Mouse (Mus musculus): ENCODE results near the gene Syt1.

Gene Syt1

DNA sequence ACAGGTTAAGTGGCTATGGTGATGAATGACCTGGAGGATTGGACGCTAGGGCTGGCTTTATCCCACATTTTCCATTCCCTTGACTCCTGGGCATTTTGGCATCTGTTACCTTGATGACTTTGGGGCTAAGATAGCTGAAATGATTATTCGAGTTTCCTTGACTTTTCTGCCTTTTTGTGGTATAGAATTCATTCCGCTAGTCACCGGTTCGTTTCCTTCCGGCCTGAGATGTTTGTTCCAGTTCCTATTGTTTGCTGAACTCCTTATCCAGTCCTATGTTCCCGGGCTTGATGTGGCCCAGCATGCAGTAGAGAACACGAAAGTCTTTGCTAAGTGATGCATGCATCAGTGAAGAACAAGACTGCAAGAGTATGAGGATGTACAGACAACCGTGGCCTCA, 493.7 kb downstream of the Syt1 start:
- DNase-seq (ENCODE audit: low spot score) = no peak

DNA sequence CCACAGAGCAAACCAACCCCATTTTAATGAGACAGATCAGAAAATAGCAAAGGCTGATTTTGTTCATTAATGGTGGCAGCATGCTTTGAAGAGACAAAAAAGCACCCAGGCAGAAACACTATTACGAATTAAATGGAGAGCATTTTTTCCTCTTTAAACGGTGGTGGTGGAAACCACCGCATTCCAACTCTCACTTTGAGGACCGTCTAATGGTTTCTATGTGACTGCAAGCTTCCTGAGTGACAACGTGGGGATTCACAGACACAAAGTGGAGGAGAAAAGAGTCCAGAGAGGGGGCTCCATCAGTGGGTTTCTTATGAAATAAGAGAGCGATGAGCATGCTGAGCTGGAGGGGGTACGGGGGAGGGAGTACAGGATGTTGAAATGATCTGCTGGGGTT, 496.1 kb downstream of the Syt1 start:
- no peak for DNase-seq (ENCODE audit: low spot score)

DNA sequence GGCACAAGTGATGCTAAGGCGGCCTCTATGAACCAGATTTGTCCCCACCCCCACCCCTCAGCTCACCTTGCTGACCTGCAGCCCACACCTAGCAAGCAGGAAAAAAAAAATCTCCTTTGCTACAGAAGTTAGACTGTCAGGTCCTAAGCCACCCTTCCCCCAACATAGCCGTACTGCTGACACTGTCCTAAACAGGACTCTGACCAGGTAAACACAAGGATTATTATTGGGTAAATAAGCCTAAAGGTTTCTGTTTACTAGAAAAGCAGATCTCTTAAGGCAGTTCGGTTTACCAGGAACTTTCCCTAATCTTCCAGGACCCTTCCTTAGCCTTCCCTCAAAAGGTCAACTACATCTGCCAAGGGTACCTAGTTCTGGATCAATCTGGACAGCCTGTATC, 501.2 kb downstream of the Syt1 start:
- no peak for DNase-seq (ENCODE audit: low spot score)

DNA sequence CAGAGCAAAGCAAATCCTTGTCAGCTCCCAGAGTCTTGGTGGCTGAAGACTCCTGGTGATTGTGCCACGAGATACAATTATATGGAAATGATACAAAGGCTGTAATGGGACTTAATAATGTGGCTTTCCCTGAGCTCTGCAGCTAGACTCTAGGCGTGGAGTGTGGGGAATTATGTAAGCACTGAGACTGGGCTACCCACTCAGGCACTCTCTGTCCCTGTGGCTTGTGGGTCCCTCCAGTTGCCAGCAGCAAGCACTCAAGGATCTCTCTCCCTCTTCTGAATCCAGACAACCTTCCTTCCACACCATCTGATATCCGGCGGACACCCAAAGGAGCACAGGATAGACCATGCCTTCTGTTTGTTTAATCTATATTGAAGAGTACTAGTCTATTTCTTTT, 503.9 kb downstream of the Syt1 start:
- DNase-seq (ENCODE audit: low spot score) = no peak

DNA sequence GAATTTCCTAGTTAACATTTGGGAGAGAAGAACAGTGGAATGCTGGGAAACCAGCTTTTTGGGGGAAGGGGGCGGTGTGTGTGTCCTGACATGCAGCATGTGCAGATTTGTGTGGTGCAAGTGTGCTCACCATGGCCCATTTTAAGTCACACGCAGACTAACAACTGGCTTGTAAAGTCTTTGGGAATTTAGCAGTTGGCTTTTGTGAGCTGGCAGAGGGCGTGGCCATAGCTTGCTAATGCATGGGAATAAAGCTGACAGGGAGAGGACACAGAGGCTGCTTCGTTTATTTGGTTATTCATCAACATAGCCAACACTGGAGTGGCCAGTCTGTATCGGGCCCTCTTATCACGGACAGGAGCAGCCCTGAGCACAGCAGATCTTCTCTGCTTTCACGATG, 505.9 kb downstream of the Syt1 start:
- DNase-seq (ENCODE audit: low spot score) = no peak

DNA sequence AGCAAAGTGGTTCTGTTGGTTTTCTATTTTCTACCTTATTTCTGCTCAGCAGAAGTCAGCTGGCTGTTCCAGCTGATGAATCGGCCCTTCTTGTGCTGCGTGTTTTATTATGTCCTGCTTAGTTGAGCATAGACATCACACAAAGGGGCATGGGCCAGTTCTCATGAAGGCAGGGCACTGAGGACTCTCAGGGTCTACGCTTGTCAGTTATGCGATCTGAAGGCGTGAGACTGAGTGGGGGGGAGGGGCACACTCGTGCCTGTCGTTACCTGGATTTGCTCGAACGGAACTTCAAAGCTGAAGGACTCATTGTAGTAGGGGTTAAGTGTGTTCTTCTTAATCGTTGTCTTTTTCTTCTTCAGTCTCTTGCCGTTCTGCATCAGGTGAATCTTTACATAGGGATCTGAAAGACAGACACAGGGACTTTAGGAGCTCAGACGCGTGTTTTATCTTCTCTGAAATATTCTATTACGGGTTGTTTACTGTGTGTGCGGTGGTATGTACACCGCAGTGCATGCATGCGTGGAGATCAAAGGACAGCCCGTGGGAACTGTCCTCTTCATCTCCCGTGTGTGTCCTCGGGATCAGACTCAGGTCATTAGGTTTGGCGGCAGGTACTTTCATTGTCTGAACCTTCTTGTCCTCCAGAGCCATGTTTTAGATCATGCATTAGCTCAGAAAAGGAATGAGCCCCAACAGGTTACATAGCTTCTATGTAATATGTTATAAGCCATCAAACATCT, 506.5 kb downstream of the Syt1 start:
- DNase-seq (ENCODE audit: low spot score) = no peak

DNA sequence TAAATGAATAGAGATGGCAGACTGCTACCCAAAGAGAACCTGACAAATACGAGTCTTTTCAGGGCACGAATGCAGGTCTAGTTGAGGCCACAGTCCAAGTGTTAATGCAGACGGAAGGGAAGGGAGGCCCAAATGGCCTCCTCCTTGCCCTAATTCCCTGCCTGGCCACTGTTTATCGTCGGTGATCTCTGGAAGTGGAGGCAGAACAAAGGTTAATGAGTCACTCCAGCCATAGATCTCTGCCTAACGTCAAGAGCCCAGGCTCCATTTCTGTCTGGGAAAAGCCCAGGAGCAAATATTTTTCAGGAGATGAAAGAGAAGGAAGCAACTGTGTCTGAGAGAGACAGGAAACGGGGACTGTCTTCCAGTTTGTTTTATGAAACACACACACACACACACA, 520.6 kb downstream of the Syt1 start:
- DNase-seq (ENCODE audit: low spot score) = no peak

DNA sequence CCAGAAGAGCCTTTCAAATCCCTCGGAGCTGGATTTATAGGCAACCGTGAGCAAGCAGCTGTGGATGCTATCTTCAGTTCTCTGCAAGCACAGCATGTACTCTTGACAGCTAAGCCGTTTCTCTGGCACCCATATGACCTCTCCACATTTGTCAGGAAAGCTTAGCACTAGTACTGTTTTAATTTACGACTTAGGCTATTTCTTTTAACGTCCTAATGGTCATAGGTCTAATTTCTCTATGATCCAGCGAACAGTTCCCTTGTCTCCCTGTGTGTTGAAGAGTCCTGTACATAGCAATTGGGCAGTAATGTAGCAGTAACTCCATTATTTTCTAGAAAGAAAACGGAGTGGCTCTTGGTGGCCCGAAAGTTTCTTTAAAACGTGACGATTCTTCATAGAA, 526.8 kb downstream of the Syt1 start:
- no peak for DNase-seq (ENCODE audit: low spot score)

DNA sequence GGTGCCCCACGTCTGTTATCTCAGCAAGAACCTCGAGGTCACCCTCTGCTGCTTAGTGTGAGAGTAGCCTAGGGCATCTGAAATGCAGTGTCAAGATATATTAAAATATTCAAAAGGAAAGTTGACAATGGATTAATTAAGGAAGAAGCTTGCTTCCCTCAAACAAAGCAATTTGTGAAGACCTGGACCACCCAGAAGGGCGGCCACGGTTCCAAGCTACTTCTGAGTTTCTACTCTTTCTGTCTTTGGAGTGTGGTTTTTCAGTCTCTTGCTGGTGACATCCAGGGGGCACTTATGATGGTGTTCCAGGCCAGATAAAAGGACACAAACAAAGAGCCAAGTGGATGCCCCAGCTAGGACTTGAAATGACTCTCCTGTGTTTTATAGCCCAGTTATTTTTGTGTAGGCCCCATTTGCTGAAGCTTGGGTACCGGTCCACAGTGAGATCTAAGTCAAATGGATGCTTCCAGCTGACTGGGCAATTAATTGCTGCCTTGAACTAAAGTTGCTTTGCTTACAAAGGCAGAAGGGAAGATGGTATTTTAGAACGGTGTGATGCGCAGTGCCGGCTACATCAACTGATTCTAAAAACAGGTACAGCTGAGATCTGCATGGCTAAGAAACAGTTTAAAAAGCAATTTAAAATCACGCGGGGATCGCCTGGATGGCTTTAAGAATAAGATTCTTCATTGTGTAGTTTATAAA, 530.5 kb downstream of the Syt1 start:
- DNase-seq (ENCODE audit: low spot score) = no peak

DNA sequence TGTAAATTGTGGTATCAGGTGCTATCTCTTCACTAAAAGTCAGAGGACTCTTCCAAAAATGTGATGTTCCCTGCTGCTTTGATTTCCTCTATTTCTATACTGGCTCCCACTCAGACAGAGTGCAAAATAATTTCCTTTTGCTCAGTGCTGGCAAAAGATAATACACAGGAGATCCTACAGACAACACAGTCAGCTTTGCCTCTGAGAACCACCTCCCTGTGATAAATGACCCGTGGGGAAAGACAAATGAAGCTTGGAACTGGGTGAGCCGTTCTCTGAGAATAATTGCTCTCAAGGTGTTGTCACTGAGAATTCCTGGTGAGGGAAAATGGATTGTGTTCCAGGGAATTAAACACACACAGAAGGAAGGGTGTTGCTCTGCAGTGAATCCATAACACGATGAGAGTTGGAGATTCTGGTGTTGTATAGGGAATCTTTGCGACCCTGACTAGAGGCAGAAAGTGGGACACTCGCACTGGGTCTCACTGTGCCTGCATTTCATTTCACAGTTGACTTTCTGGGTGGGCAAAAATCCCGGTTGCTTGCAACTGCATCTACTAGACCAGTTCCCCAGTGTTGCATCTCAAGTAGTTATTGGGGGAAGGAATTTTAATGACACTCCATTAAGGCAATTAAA, 540.3 kb downstream of the Syt1 start:
- DNase-seq (ENCODE audit: low spot score) = no peak

DNA sequence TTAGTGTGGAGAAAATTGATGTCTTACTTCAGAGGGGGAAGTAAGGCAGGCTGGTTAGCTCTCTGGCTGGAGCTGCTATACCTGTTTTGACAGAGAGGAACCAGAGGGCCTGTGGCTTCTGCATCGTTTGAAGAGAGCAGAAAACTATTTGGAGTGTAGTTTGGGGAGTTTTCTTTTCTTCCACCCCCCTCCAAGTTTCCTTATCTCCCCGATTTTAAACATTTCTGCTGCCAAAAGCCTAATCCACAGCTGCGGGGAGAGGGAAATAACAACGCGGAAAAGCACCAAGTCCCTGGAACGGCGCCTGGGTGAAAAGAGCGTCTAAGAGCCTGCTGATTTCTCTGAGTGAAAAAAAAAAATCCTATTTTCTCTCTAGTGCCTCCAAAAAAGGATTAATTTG, 544.2 kb downstream of the Syt1 start:
- DNase-seq (ENCODE audit: low spot score) = no peak

DNA sequence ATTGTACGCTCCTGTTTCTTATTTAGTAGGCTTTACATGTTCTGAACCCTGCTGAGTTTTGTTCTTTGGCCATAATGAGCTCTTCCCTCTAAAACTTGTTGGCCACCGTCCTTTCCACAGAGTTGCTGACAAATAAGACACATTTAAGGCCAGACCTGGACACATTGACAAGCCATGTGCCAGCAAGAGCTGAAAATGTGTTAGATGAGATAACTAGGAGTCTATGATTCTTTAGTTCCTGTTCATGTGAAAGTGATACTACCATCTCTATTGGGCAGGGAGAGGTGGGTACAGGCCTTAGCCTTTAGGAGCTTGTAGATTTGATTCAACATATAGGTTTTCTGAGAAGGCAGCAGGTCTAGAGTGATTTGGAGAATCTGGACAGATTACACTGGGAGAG, 548.9 kb downstream of the Syt1 start:
- no peak for DNase-seq (ENCODE audit: low spot score)

DNA sequence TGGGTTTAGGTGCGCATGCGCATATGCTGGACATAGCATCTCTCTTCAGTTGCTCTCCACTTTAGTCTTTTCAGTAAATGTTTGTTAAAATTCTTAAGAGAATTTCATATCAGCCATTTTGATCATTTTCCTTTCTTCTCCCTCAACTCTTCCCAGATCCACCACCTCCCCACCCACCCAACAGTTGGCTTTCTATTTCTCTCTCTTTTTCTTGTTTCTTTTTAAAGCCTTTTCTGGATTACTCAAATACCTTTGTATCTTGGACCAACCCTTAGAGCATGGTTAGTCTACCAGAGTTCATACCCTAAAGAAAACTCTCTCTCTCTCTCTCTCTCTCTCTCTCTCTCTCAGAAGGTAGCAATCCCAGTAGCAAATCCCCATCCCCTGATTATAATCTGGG, 553.7 kb downstream of the Syt1 start:
- no peak for DNase-seq (ENCODE audit: low spot score)

DNA sequence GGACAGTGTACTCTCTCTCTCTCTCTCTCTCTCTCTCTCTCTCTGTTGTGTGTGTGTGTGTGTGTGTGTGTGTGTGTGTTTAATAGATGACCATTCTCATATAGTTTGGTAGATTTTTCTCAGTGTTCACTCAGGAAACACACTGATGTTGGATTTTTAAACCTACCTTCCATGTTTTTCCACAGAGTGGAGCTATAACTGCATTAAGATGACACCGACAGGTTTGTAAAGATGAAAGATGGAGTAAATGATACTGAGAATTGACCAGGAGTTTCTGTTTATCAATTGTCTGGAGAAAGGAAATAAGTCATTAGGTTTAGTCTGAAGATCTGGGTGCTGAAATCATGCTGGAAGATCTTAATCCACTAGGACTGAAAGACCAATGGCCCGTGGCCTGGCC, 554.9 kb downstream of the Syt1 start:
- no peak for DNase-seq (ENCODE audit: low spot score)

DNA sequence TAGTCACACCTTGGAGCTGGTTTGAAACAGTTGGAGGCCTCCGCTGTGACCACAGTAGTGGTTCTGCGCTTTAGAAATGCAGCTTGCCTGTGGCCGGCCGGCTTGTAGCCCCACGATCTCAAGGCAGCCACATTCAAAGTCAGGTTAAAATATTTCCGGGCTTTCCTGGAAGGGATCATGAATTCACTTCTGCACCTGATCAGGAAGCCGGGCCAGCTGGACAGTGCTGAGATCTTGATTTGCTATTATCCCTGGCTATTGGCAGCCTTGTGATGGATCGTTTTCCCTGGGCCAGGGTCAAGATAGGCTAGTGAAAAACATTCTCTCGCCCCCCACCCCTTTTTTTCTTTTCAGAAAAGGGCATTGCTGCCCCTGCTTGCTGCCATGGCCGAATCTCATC, 555.6 kb downstream of the Syt1 start:
- DNase-seq (ENCODE audit: low spot score) = no peak

DNA sequence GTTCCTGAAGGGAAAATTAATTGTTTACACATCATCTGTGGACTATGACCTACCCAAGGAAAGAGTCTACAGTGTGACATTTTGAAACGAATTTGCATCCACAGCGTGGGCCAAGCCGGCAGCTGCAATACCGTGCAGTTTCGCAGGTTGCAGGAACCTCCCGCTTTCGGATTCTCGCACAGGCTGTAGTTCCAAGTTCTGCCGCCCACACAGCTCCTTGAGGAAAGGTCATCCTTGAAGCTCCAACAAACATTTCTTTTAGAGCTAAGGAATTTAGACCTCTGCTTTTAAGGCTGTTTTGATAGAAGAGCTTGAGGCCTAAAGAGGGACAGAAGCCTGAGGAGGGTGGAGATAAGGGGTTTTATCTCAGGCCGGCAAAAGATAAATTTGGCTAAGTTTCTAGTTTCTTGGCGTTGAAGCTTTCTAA, 556.1 kb downstream of the Syt1 start:
- no peak for DNase-seq (ENCODE audit: low spot score)

DNA sequence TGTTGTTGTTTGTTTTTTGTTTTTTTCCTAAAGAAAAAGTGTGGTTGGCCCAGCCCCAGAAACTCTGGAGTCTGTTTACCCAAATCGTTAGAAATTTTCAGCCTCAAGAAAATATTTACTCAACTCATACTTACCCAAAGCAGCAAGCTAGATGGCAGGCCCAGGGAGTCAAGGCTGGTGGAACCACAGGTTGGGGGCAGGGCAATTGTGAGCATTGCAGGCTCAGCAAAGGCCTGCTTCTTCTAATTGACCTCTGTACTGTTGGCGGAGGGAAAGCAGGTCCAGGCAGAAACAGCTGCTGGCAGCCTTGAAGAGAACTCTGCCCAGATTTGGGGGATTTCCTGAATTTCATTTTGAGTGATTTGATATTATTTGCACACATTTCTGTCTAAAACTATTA, 557.2 kb downstream of the Syt1 start:
- no peak for DNase-seq (ENCODE audit: low spot score)

DNA sequence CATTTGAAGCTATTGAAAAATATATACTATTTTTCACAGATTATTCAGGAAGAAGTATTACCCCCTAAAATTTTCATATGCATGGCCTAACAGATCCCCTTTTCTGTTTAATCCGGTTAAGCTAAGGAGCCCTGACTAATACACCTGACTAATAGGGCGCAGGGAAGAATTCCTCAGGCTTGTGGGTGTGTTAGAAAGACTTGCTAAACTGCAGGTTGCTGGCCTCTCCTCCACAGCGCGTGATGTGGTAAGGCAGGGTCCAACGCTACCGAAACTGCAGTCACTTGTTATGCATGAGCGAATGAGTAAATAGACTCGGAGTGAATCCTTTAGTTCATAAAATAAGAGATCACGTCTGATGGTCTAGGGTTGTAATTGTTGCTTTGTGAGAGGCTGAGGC, 558.4 kb downstream of the Syt1 start:
- no peak for DNase-seq (ENCODE audit: low spot score)

DNA sequence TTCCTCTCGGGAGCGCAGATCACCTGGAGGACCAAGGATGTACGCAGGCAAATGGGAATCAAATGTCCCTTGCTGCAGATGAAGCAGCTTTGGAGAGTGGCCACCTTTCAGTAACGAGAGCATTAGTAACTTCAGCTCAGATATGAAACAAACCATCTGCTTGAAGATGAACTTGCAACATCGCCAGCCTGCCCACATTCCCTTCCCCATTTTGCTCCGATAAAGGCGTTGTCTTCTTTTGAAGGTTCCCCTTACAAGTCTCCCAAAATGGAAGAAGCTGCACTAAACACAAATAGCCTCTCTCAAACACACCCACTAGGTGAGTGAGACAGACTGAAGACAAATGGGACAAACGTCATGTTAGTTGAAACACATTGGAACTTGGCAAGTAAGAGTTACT, 559.3 kb downstream of the Syt1 start:
- no peak for DNase-seq (ENCODE audit: low spot score)

DNA sequence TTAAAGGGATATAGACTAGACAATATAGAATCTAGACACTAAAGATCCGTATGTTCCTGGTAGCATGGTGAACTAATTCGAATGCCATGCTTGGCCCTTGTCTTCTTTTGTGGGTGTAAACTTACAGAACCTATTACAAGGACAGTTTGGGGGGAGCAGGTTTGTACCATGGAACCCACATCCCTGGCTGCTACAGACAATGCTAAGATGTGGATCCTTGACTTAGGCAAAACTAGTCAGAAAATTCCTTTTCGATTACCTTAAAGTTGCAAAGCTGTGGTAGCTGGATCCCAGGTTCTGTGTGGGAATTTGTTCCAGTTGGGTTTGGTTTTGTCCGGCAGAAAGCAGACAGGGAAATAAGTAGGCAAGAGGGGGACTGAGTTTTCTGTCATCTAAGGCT, 560.4 kb downstream of the Syt1 start:
- no peak for DNase-seq (ENCODE audit: low spot score)

DNA sequence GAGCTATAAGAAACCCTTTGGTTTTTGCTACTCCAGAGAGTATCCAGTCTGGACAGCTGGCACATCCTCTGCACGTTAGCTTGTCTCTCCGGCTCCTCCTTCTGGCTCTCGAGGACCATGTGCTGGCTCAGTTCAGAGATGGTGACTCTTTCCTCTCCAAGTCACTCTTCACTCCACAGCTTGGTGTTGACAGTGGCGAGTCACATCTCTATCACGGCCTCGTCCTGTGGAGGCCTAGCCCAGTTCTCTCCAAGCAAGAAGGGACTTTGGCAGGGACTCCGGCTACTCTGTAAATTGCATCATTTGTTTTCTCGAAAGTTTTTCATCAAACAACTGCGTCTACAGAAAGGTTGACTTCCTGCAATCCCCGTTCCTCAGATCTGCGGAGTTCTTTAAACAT, 562.4 kb downstream of the Syt1 start:
- DNase-seq (ENCODE audit: low spot score) = no peak

Measured in layer of hippocampus, adult 9-10 months (tissue).